23 mouse cellular contexts compared by ENCODE assay signal in the genomic region with DNA sequence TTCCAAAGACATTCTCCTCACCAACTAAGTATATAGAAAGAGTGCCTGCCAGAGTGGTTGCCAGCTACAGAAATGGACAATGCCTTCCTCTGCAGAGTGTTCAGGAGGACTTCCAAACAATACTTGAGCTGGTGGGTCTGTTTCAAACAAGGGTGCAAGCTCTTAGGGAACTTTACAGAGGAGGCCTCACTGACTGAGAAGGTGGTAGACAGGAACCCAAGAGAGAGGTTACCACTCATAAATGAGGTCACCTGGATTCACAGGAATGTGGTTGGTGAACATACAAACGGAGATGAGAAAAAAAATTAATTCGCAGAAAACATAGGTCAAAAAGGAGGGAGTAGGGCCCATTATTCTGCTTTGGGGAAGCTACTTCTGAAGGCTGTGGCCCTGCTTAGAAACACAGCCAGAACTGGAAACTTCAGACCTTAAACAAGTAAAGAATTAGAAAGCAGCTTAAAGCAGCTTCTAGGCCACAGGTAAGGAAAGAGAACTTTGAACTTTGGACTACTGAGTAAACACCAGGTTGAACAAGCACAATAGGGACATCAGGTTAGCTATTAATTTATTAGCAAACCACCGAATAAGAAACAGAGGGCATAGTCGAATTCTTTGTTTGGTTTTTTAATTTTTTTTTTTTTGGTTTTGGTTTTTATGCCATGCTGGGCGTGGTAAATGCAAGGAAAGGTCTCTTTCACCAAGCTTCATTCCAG.
A peak's percentile ranks its signal among the peaks of the same experiment; 100 is the strongest.
DNase-seq lines count a peak whose midpoint lies in the region; ATAC-seq and TF ChIP-seq lines count a peak whose summit lies in the region.
"Had no signal": no experiment of that assay in that cellular context is flagged by ENCODE, and none has a peak within 500 bp of the region (broad histone marks: within the 10 kb centered on the region; RNA-seq: fewer than 3 reads in every experiment).

No protein-coding gene starts in this region.

- no peaks in the 10 kb centered on the region for H3K27me3 ChIP-seq in liver, adult 2 months (ENCODE audit: control insufficient read depth, insufficient read depth, low read length)
- H3K27me3 ChIP-seq in liver, postnatal 0 days (ENCODE audit: insufficient read depth, low read length): no peaks in the 10 kb centered on the region
- no peaks in the 10 kb centered on the region for H3K27me3 ChIP-seq in lung, postnatal 0 days (replicated peaks; ENCODE audit: insufficient read depth, low read length)
- H3K27me3 ChIP-seq in midbrain, embryonic 14.5 days (ENCODE audit: control insufficient read depth, insufficient read depth, low read length): no peaks in the 10 kb centered on the region
- H3K27me3 ChIP-seq: forebrain, embryonic 12.5 days; heart, embryonic 12.5 days; hindbrain, embryonic 13.5 days; limb, embryonic 12.5 days; lung, embryonic 15.5 days; midbrain, embryonic 12.5 days; neural tube, embryonic 12.5 days had no signal

- peak overlapping the region; percentile 99 for H3K27ac ChIP-seq in liver, adult 2 months (replicated peaks; ENCODE audit: insufficient read depth, low read depth, low read length)
- H3K27ac ChIP-seq in liver, postnatal 0 days (ENCODE audit: low read depth): peak overlapping the region; percentile 90
- H3K27ac ChIP-seq in lung, postnatal 0 days (ENCODE audit: low read length): no peak overlapping the region
- H3K27ac ChIP-seq in midbrain, embryonic 14.5 days (replicated peaks; ENCODE audit: low read depth, low read length): no peak overlapping the region
- H3K27ac ChIP-seq: embryonic facial prominence, embryonic 10.5 days; forebrain, embryonic 12.5 days; hindbrain, embryonic 13.5 days; limb, embryonic 12.5 days; lung, embryonic 15.5 days; midbrain, embryonic 12.5 days; neural tube, embryonic 12.5 days had no signal

- no peak for TF ChIP-seq CTCF in liver, adult 2 months (IDR thresholded peaks at IDR 0.05; ENCODE audit: low read depth, low read length)
- TF ChIP-seq CTCF in liver, postnatal 0 days (IDR thresholded peaks at IDR 0.05; ENCODE audit: low read depth): no peak
- no peak for TF ChIP-seq CTCF in lung, postnatal 0 days (IDR thresholded peaks at IDR 0.05)

- peak overlapping the region; percentile 54; the same call in 1 of the 2 replicates for H3K9ac ChIP-seq in liver, adult 2 months (ENCODE audit: low read depth, low read length)
- H3K9ac ChIP-seq in liver, postnatal 0 days (replicated peaks): no peak overlapping the region
- H3K9ac ChIP-seq in lung, postnatal 0 days (replicated peaks; ENCODE audit: low read depth): no peak overlapping the region
- H3K9ac ChIP-seq in midbrain, embryonic 14.5 days (replicated peaks; ENCODE audit: low read length): no peak overlapping the region
- H3K9ac ChIP-seq: forebrain, embryonic 12.5 days; heart, embryonic 12.5 days; hindbrain, embryonic 13.5 days; limb, embryonic 12.5 days; lung, embryonic 15.5 days; midbrain, embryonic 12.5 days; neural tube, embryonic 12.5 days had no signal

- ATAC-seq in liver, postnatal 0 days: peak; percentile 91
- no peak for ATAC-seq in lung, postnatal 0 days
- no peak for ATAC-seq in midbrain, embryonic 14.5 days (ENCODE audit: low FRiP score, low TSS enrichment)
- ATAC-seq: inflammation-experienced regulatory T-cells, adult 6 months had no signal

- no peaks in the 10 kb centered on the region for H3K36me3 ChIP-seq in liver, adult 2 months (ENCODE audit: control insufficient read depth, insufficient read depth, low read length)
- H3K36me3 ChIP-seq in liver, postnatal 0 days (replicated peaks; ENCODE audit: insufficient read depth, low read length): no peaks in the 10 kb centered on the region
- no peaks in the 10 kb centered on the region for H3K36me3 ChIP-seq in lung, postnatal 0 days (ENCODE audit: insufficient read depth, low read length)
- no peaks in the 10 kb centered on the region for H3K36me3 ChIP-seq in midbrain, embryonic 14.5 days (ENCODE audit: control insufficient read depth, insufficient read depth, low read length)
- H3K36me3 ChIP-seq: embryonic facial prominence, embryonic 10.5 days; forebrain, embryonic 12.5 days; heart, embryonic 12.5 days; hindbrain, embryonic 13.5 days; limb, embryonic 12.5 days; lung, embryonic 15.5 days; midbrain, embryonic 12.5 days; neural tube, embryonic 12.5 days had no signal

- peak; percentile 46; the same call in 1 of the 2 replicates for TF ChIP-seq EP300 in liver, postnatal 0 days (IDR thresholded peaks at IDR 0.05; ENCODE audit: low read depth)
- TF ChIP-seq EP300 in lung, postnatal 0 days (IDR thresholded peaks at IDR 0.05): no peak

- no peaks in the 10 kb centered on the region for H3K9me3 ChIP-seq in liver, postnatal 0 days (ENCODE audit: low read length)
- H3K9me3 ChIP-seq in lung, postnatal 0 days (ENCODE audit: low read length): no peaks in the 10 kb centered on the region
- no peaks in the 10 kb centered on the region for H3K9me3 ChIP-seq in midbrain, embryonic 14.5 days (ENCODE audit: control insufficient read depth, low read length)
- H3K9me3 ChIP-seq: embryonic facial prominence, embryonic 10.5 days; forebrain, embryonic 12.5 days; heart, embryonic 12.5 days; hindbrain, embryonic 13.5 days; limb, embryonic 12.5 days; lung, embryonic 15.5 days; midbrain, embryonic 12.5 days; neural tube, embryonic 12.5 days had no signal

- peaks cover 16% of the 10 kb centered on the region for H3K4me1 ChIP-seq in liver, adult 2 months (ENCODE audit: control insufficient read depth, insufficient read depth, low read length)
- no peaks in the 10 kb centered on the region for H3K4me1 ChIP-seq in liver, postnatal 0 days (ENCODE audit: insufficient read depth)
- H3K4me1 ChIP-seq in lung, postnatal 0 days (ENCODE audit: insufficient read depth, low read depth, low read length): no peaks in the 10 kb centered on the region
- H3K4me1 ChIP-seq in midbrain, embryonic 14.5 days (ENCODE audit: control insufficient read depth, insufficient read depth, low read length): no peaks in the 10 kb centered on the region
- H3K4me1 ChIP-seq: hindbrain, embryonic 13.5 days; limb, embryonic 12.5 days; midbrain, embryonic 12.5 days; neural tube, embryonic 12.5 days had no signal

- H3K4me3 ChIP-seq in liver, adult 2 months (ENCODE audit: insufficient read depth, low read depth, low read length): no peak overlapping the region
- no peak overlapping the region for H3K4me3 ChIP-seq in liver, postnatal 0 days (ENCODE audit: low read depth, low read length)
- H3K4me3 ChIP-seq in lung, postnatal 0 days (ENCODE audit: low read depth, low read length): no peak overlapping the region
- no peak overlapping the region for H3K4me3 ChIP-seq in midbrain, embryonic 14.5 days (replicated peaks; ENCODE audit: low read depth, low read length)
- H3K4me3 ChIP-seq: embryonic facial prominence, embryonic 10.5 days; forebrain, embryonic 12.5 days; heart, embryonic 12.5 days; hindbrain, embryonic 13.5 days; limb, embryonic 12.5 days; lung, embryonic 15.5 days; midbrain, embryonic 12.5 days; neural tube, embryonic 12.5 days had no signal

- WGBS in liver, adult 2 months: 23% methylated on average over 5 of the region's 5 CpGs
- whole genome bisulfite sequencing in liver, postnatal 0 days (ENCODE audit: insufficient replicate concordance): 49% methylated on average over 5 of the region's 5 CpGs
- 59% methylated on average over 5 of the region's 5 CpGs for WGBS in lung, postnatal 0 days
- WGBS in midbrain, embryonic 14.5 days: 88% methylated on average over 5 of the region's 5 CpGs

- DNase-seq in liver, adult 2 months (ENCODE audit: extremely low read depth, low read depth, low spot score): peak; percentile 94
- DNase-seq in liver: no peak
- DNase-seq in kidney, postnatal 36 days: peak; percentile 16 to 73
- no peak for DNase-seq in liver, postnatal 0 days
- DNase-seq in lung, postnatal 0 days (ENCODE audit: low spot score): no peak
- no peak for DNase-seq in lung, postnatal 14 days
- no peak for DNase-seq in midbrain, embryonic 14.5 days
- DNase-seq in T-cell, adult 2 months (ENCODE audit: low spot score): no peak
- DNase-seq: B cell, adult 2 months; cerebellum, adult 8-10 months; heart, postnatal 14 days; layer of hippocampus, adult 9-11 months; right cerebral cortex, adult 18-20 months; thymus, postnatal 14 days had no signal

- H3K4me2 ChIP-seq in liver, postnatal 0 days (ENCODE audit: low read depth, low read length): no peak overlapping the region
- no peak overlapping the region for H3K4me2 ChIP-seq in lung, postnatal 0 days (replicated peaks; ENCODE audit: low read depth, low read length)
- no peak overlapping the region for H3K4me2 ChIP-seq in midbrain, embryonic 14.5 days (ENCODE audit: low read length)
- H3K4me2 ChIP-seq: forebrain, embryonic 12.5 days; heart, embryonic 12.5 days; hindbrain, embryonic 13.5 days; limb, embryonic 12.5 days; lung, embryonic 15.5 days; midbrain, embryonic 12.5 days; neural tube, embryonic 12.5 days had no signal

- TF ChIP-seq POLR2A in liver, adult 2 months (IDR thresholded peaks at IDR 0.05; ENCODE audit: extremely low read depth, insufficient read depth, low read length): no peak

- H3K79me2 ChIP-seq in liver, adult 2 months (ENCODE audit: control insufficient read depth, insufficient read depth, low read length): no peaks in the 10 kb centered on the region; the same call in 1 of the 2 replicates

Comparison
In these comparisons a context has a peak if more than half of its experiments do, and no peak if none do; other contexts are left out.
1. DNase-seq: peak in liver, adult 2 months (single experiment) and kidney, postnatal 36 days (2 of 2); none in liver (single experiment), liver, postnatal 0 days (single experiment), lung, postnatal 0 days (single experiment), lung, postnatal 14 days (single experiment), midbrain, embryonic 14.5 days (single experiment) and T-cell, adult 2 months (single experiment).
2. H3K27ac ChIP-seq: peak in liver, adult 2 months (single experiment) and liver, postnatal 0 days (single experiment); none in lung, postnatal 0 days (single experiment) and midbrain, embryonic 14.5 days (single experiment).